Mouse (Mus musculus): ENCODE results near the gene Edrf1. TPM values are rescaled to one million over a fixed set of nuclear protein-coding genes. Genes with fewer than 3 reads are reported as not detected.

Edrf1 gene
- polyA plus RNA-seq, 1 experiment from 2014 or later = 33.0 TPM

DNA sequence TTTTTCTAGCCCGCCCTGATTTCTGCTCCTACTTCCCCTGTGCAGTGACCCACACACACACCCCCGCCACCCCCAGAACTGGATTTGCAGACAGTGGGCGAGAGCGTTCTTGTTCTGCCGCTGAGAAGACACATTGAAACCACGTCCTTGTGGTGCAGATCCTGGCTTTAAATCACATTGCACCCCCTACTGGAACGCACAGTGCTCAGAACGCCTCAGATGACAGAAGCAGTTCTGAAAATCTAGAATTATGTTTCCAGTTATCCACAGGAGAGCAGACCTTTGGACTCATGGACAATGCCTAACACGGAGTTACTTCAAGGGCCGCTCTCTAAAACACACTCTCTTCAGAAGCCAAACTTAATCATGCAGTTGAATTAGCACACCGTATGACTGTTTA is 16.6 kb upstream of the Edrf1 start:
- ATAC-seq (ENCODE audit: low FRiP score, low read depth) = no peak
- 57% methylated on average over 11 of the region's 11 CpGs for WGBS
- no peaks in the 10 kb centered on the region for H3K9me3 ChIP-seq
- no peaks in the 10 kb centered on the region for H3K27me3 ChIP-seq
- no peaks in the 10 kb centered on the region for H3K36me3 ChIP-seq
- no peak overlapping the region for H3K4me2 ChIP-seq (replicated peaks)
- no peaks in the 10 kb centered on the region for H3K4me1 ChIP-seq
- H3K27ac ChIP-seq (replicated peaks) = no peak overlapping the region
- no peak overlapping the region for H3K4me3 ChIP-seq
- no peak overlapping the region for H3K9ac ChIP-seq (replicated peaks)

DNA sequence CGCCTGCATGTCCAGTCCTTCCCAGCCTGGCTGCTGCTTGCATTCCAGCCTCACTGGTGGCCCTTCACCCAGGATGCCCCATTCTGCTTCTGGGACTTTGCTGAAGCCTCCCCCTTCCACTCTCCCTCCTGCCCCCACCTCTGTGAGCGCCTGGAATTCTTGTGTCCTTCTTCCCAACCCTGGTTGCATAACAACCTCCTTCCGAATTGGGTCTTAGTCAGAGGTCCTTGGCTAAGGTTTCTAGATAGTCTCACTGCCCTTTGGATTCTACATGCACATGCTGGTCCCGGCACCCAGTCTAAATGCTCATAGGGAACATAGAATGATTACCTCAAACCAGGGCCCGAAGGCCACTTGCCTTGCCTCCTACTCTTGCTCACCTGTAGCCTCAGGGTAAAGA is 14.1 kb upstream of the Edrf1 start:
- Histone ChIP-seq H3K4me3 (no peak overlapping the region), H3K36me3 (no peaks in the 10 kb centered on the region), H3K4me1 (no peaks in the 10 kb centered on the region), H3K9me3 (no peaks in the 10 kb centered on the region), H3K4me2 (replicated peaks) (no peak overlapping the region), H3K27me3 (no peaks in the 10 kb centered on the region; the same call in 1 of the 2 replicates), H3K9ac (replicated peaks) (no peak overlapping the region), H3K27ac (replicated peaks) (no peak overlapping the region)
- no peak for ATAC-seq (ENCODE audit: low FRiP score, low read depth)
- 88% methylated on average over 5 of the region's 5 CpGs for WGBS

DNA sequence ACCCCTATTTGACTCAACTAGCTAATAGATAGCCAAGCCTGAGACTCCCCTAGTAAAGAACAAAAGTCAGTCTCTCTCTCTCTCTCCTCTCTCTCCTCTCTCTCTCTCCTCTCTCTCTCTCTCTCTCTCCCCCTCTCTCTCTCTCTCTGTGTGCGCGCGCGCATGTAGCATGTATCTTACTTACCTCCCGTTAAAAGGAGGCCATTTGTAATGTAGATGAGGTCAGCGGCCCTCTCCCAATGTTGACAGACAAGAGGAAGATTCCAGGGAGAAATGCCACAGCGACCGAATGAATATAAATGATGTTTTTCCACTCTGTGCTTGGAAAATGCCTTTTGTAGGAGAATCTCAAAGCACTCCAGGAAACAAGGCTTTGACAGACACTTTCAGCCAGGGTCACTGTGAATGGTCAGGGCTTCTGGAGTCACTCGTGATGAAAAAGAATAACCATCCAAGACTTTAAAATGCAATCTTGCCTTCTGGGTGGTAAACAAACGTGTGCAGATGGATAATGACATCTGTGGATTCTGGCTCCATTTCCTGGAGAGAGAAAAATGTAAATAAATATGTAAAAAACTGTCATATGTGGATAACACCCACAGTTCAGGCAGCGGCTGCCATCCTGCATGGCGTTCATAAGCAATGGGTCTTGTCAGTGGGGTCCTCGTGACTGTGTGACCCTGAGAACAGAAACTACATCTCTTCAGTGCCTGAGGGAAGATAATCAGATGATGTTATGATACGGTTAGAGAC is 10.0 kb upstream of the Edrf1 start:
- Histone ChIP-seq H3K27ac (replicated peaks) (peak overlapping the region; percentile 43), H3K27me3 (no peaks in the 10 kb centered on the region; the same call in 1 of the 2 replicates), H3K4me2 (replicated peaks) (no peak overlapping the region; the same call in 1 of the 2 replicates), H3K36me3 (no peaks in the 10 kb centered on the region), H3K9me3 (no peaks in the 10 kb centered on the region), H3K4me3 (no peak overlapping the region), H3K4me1 (no peaks in the 10 kb centered on the region), H3K9ac (replicated peaks) (no peak overlapping the region)
- WGBS = 31% methylated on average over 14 of the region's 14 CpGs
- no peak for ATAC-seq (ENCODE audit: low FRiP score, low read depth)

DNA sequence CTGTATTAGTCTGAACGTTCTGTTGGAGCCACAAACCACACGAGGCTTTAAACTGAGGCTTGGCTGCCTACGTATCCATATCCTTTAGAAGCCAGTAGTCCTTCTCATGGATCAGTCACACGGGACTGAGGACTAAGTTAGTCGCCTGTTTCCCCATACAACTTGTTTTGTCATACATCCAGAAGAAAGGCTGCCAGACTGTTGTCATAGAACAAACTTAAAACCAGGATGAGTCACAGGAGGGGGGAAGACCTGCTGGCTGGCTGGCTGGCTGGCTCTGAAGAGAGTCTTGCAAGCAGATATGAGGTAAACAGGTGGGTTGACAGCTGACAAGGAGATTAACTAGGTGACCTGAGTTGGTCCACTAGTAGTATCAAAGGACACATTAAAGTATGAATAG is 6.5 kb upstream of the Edrf1 start:
- no peaks in the 10 kb centered on the region for H3K36me3 ChIP-seq
- no peak overlapping the region for H3K4me3 ChIP-seq
- H3K4me1 ChIP-seq = no peaks in the 10 kb centered on the region
- H3K27me3 ChIP-seq = no peaks in the 10 kb centered on the region; the same call in 1 of the 2 replicates
- no peaks in the 10 kb centered on the region for H3K9me3 ChIP-seq
- H3K9ac ChIP-seq (replicated peaks) = no peak overlapping the region
- no peak overlapping the region for H3K27ac ChIP-seq (replicated peaks)
- no peak overlapping the region for H3K4me2 ChIP-seq (replicated peaks)
- WGBS = 87% methylated on average over 5 of the region's 5 CpGs
- no peak for ATAC-seq (ENCODE audit: low FRiP score, low read depth)

DNA sequence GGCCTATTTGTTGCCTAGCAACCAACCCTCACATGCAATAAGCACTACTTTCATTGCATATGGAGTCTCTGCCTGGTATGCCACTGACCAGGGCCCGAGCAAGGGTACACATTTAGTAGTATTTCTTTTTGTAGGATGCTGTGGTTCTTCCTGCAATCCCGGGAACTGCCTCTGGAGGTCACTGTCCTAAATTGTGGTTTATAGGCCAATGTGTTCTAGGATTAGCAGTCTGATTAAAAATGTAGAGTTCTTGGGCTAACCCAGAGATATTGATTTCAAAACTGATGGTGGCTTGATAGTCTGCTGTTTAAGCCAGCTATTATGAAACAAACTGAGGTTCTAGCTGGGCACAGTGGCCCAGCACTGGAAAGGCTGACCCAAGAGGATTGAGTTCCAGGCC is 4.9 kb upstream of the Edrf1 start:
- WGBS = 28% methylated on average over 2 of the region's 2 CpGs
- H3K4me1 ChIP-seq = no peaks in the 10 kb centered on the region

DNA sequence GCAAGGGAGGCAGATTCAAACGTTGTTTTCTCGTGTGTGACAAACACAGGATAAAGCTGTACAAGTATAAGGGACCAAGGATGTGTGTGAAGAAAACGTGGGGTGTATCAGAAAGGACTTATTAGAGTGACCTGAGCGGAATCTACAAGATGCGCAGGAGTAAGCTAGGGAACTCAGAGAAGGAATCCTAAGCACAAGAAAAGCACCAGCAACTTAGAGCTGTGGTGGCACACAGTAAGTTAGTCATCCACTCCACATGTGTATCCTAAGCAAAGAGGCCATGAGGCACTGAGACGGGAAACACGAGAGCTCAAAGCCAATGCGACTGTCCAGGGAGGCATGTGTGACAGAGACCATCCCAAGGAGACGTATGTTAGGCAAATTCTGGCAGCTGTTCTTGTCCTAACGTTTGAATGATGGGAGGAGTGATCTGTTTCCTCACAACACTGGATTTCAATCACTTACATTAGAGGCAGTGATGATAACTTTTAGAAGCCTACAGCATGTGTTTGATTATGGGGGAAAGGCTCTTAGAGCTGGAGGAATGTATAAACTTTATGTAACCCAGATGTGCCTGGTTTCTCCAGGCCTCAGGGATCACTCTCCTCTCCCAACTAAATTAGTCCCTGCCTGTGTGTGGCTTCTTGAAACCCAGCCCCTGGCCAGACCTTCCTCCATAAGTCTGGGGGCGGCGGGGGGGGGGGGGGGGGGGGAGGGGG is 2.3 kb upstream of the Edrf1 start:
- Histone ChIP-seq H3K9me3 (no peaks in the 10 kb centered on the region), H3K9ac (replicated peaks) (no peak overlapping the region), H3K36me3 (peaks cover 3% of the 10 kb centered on the region; the same call in 1 of the 2 replicates), H3K27me3 (no peaks in the 10 kb centered on the region), H3K4me2 (replicated peaks) (no peak overlapping the region), H3K4me3 (no peak overlapping the region), H3K27ac (replicated peaks) (0 out of 2 replicates have a peak overlapping the region, but pooled peaks have one; percentile 20), H3K4me1 (peaks cover 9% of the 10 kb centered on the region)
- no peak for ATAC-seq (ENCODE audit: low FRiP score, low read depth)
- 64% methylated on average over 10 of the region's 12 CpGs for WGBS

More for the DNA sequence above, 4.9 kb upstream of the Edrf1 start:
- Histone ChIP-seq H3K4me2 (replicated peaks) (no peak overlapping the region), H3K27ac (replicated peaks) (no peak overlapping the region), H3K27me3 (no peaks in the 10 kb centered on the region), H3K9me3 (no peaks in the 10 kb centered on the region), H3K9ac (replicated peaks) (no peak overlapping the region), H3K36me3 (no peaks in the 10 kb centered on the region), H3K4me3 (no peak overlapping the region)
- no peak for ATAC-seq (ENCODE audit: low FRiP score, low read depth)

DNA sequence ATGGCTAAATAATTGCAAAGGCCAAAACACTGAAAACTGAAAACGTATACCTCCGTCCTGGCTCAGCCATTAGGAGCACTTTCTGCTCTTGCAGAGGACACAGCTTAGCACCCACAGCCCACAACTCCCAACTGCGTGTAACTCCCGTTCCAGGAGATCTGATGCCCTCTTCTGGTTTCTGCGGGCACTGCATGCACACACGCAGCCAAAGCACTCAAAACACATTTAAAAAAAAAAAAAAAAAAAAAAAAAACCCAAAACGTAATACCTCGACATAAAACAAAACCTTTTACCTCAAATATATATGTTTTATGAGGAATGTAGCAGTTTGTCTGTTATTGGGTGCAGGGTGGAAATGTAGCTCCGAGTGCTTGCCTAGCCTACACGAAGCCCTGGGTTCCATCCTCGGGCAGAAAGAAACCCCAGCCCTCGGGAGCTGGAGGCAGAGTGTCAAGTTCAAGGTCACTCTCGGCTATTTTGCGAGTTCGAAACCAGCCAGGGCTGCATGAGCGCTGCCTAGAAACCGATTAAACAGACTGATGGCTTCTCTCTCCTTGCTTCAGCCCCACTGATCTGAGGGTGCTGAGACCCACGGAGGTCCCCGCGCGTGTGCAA is 498 bp upstream of the Edrf1 start:
- Histone ChIP-seq H3K4me3 (peak overlapping the region; percentile 93), H3K36me3 (peaks cover 16% of the 10 kb centered on the region), H3K9ac (replicated peaks) (peak overlapping the region; percentile 93), H3K4me2 (replicated peaks) (peak overlapping the region; percentile 59), H3K4me1 (peaks cover 9% of the 10 kb centered on the region), H3K9me3 (no peaks in the 10 kb centered on the region), H3K27me3 (no peaks in the 10 kb centered on the region), H3K27ac (replicated peaks) (peak overlapping the region; percentile 91)
- WGBS = 2% methylated on average over 17 of the region's 21 CpGs
- peak; percentile 52 for ATAC-seq (ENCODE audit: low FRiP score, low read depth)

DNA sequence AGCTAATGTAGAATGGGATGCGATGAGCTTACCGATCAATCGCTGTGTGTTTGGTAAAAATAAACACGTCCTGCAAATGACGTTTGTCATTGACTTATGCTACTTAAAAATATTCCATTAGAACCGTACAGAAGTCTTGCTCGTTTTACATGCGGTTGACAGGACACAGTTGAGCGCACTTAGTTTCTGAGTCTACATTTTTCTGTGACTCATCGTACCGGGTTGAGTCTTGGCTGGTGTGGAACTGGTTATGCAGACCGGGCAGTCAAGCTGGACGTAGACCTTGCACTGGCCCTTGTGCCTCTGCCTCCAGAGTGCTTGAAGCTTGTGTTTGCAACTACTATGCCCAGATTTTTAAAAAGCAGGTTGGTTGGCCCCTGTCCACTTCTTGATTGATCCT is 963 bp downstream of the Edrf1 start:
- Histone ChIP-seq H3K27ac (replicated peaks) (no peak overlapping the region), H3K9ac (replicated peaks) (peak overlapping the region; percentile 93), H3K4me3 (peak overlapping the region; percentile 93), H3K27me3 (no peaks in the 10 kb centered on the region), H3K36me3 (peaks cover 31% of the 10 kb centered on the region), H3K4me2 (replicated peaks) (peak overlapping the region; percentile 95), H3K4me1 (peaks cover 9% of the 10 kb centered on the region), H3K9me3 (no peaks in the 10 kb centered on the region)
- 16% methylated on average over 13 of the region's 13 CpGs for WGBS
- ATAC-seq (ENCODE audit: low FRiP score, low read depth) = no peak

DNA sequence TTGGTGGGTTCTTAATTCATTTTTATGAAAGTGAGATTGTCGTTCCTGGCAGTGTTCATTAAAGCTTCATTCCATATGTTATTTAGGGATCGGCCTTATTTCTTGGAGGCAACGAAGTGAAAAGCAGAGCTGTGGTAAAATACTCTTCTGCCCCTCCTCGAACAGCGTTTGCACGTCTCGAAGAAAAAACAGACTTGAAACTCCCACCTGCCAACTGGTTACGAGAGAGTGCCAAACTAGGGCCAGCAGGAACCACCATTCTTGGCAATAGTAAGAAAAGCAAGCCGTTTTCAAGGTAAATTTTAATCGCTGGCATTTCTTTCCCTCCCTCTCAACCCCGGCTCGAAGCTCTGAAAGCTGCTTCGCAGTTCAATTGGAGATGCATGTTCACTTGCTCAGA is 1.5 kb downstream of the Edrf1 start:
- no peak for ATAC-seq (ENCODE audit: low FRiP score, low read depth)
- Histone ChIP-seq H3K4me3 (0 out of 2 replicates have a peak overlapping the region, but pooled peaks have one; percentile 7), H3K4me2 (replicated peaks) (peak overlapping the region; percentile 95)

DNA sequence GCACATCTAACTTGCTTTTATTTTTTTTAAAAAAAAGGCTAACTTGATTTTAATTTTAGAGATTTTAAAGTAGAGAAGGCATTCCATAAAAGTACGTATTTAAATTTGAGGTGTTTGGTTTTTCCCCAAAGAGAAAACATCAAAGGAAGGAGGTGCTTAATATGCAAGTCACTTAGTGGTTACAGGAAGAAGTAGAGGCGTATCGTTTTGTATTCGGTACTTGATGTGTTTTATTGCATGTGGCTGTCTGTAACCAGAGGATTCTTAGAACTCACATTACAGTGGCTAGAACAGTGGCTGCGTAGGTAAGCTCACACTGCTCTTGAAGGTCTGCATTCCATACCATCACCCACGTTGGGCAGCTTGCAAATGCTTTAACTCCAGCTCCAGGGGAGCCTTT is 8.4 kb downstream of the Edrf1 start:
- Histone ChIP-seq H3K4me1 (no peaks in the 10 kb centered on the region), H3K27me3 (no peaks in the 10 kb centered on the region), H3K27ac (replicated peaks) (no peak overlapping the region), H3K4me3 (no peak overlapping the region), H3K36me3 (peaks cover 91% of the 10 kb centered on the region), H3K4me2 (replicated peaks) (no peak overlapping the region), H3K9me3 (no peaks in the 10 kb centered on the region), H3K9ac (replicated peaks) (no peak overlapping the region)
- 93% methylated on average over 6 of the region's 6 CpGs for WGBS
- ATAC-seq (ENCODE audit: low FRiP score, low read depth) = no peak

More for the DNA sequence above, 1.5 kb downstream of the Edrf1 start:
- H3K4me1 ChIP-seq = peaks cover 9% of the 10 kb centered on the region
- H3K27me3 ChIP-seq = no peaks in the 10 kb centered on the region
- peaks cover 36% of the 10 kb centered on the region for H3K36me3 ChIP-seq
- H3K9ac ChIP-seq (replicated peaks) = no peak overlapping the region
- H3K9me3 ChIP-seq = no peaks in the 10 kb centered on the region
- no peak overlapping the region for H3K27ac ChIP-seq (replicated peaks)
- WGBS = 93% methylated on average over 13 of the region's 13 CpGs

DNA sequence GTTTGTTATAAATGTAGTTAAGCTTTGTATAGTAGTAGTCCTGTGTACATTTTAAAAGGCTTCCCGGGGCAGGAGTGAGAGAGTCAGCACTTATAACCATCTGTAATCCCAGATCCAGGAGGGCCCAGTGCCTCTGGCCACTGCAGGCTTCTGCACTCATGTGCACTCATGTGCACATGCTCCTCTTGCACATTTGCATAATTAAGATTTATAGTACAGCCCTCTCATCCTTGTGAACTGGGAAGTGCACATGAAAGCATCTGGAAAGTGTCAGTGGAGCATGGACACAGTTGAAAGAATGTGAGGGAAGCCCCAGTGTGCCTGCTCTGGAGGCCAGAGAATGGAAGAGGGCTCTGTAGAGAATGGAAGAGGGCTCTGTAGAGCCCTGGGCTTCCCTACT is 25.1 kb downstream of the Edrf1 start:
- Histone ChIP-seq H3K36me3 (peaks cover 97% of the 10 kb centered on the region), H3K27ac (replicated peaks) (no peak overlapping the region), H3K9ac (replicated peaks) (no peak overlapping the region), H3K4me2 (replicated peaks) (no peak overlapping the region), H3K4me1 (no peaks in the 10 kb centered on the region), H3K9me3 (no peaks in the 10 kb centered on the region), H3K4me3 (no peak overlapping the region), H3K27me3 (no peaks in the 10 kb centered on the region)
- WGBS = 96% methylated on average over 1 of the region's 1 CpGs
- ATAC-seq (ENCODE audit: low FRiP score, low read depth) = no peak

DNA sequence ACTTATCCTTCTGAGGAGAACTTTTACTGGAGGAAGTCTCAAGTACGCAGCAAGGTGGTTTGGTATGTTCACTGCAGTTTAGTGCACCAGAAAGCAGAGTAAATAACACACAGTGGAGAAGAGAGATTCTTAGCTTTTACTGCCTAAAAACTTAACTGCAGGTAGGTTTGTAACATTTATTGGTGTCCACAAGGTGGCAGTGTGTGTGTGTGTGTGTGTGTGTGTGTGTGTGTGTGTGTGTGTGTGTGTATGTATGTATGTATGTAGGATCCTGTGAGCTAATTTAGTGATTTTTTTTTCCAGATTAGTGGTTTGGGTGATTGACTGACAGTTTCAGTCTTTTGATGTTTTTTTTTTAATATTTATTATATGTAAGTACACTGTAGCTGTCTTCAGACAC is 31.7 kb downstream of the Edrf1 start:
- Histone ChIP-seq H3K9ac (replicated peaks) (no peak overlapping the region), H3K27me3 (no peaks in the 10 kb centered on the region), H3K4me1 (no peaks in the 10 kb centered on the region), H3K9me3 (no peaks in the 10 kb centered on the region), H3K4me3 (no peak overlapping the region), H3K36me3 (peaks cover 93% of the 10 kb centered on the region), H3K27ac (replicated peaks) (no peak overlapping the region), H3K4me2 (replicated peaks) (no peak overlapping the region)
- 88% methylated on average over 1 of the region's 1 CpGs for WGBS
- no peak for ATAC-seq (ENCODE audit: low FRiP score, low read depth)

Data from midbrain, embryonic 12.5 days (tissue).